Mouse (Mus musculus) lung, postnatal 0 days (tissue): ENCODE data around the gene Ssh2. TPM values are rescaled to one million over a fixed set of nuclear protein-coding genes. Genes with fewer than 3 reads are reported as not detected.
A peak's percentile ranks its signal among the peaks of the same experiment; 100 is the strongest.

Experiments used
- ATAC-seq: fragments of 200-750 bp; cut with Nextera tagmentation; 2 replicates; pipeline ENCODE4 v1.8.0; 2017; ENCODE audit warnings: moderate library complexity
- DNase-seq: peaks from one replicate; pipeline ENCODE4 v3.0.0-alpha.2; 2016; ENCODE audit warnings: low spot score
- H3K27ac ChIP-seq: fragments of 300-500 bp; sonication (generic); 2 replicates; pipeline ENCODE4 v1.5.1; 2014; ENCODE audit warnings: antibody characterized with exemption, mild to moderate bottlenecking, low read length, mixed read lengths
- H3K27me3 ChIP-seq: fragments of 300-500 bp; sonication (generic); replicated peaks from 2 replicates; pipeline ENCODE4 v1.6.1; 2014; ENCODE audit warnings: low read length, mixed read lengths; ENCODE audit not compliant: insufficient read depth
- H3K36me3 ChIP-seq: fragments of 300-500 bp; sonication (generic); 2 replicates; pipeline ENCODE4 v1.6.1; 2014; ENCODE audit warnings: low read length, mixed read lengths; ENCODE audit not compliant: insufficient read depth
- H3K4me1 ChIP-seq: fragments of 300-500 bp; sonication (generic); 2 replicates; pipeline ENCODE4 v1.6.1; 2014; ENCODE audit warnings: antibody characterized with exemption, low read depth, low read length, mixed read lengths; ENCODE audit not compliant: insufficient read depth
- H3K4me2 ChIP-seq: fragments of 300-500 bp; sonication (generic); replicated peaks from 2 replicates; pipeline ENCODE4 v1.6.1; 2014; ENCODE audit warnings: low read depth, mild to moderate bottlenecking, low read length, moderate library complexity, mixed read lengths
- H3K4me3 ChIP-seq: fragments of 300-500 bp; sonication (generic); 2 replicates; pipeline ENCODE4 v1.5.1; 2014; ENCODE audit warnings: low read depth, low read length
- H3K9ac ChIP-seq: fragments of 300-500 bp; sonication (generic); replicated peaks from 2 replicates; pipeline ENCODE4 v1.6.1; 2014; ENCODE audit warnings: low read depth, mild to moderate bottlenecking
- H3K9me3 ChIP-seq: fragments of 300-500 bp; sonication (generic); 2 replicates; pipeline ENCODE4 v1.6.1; 2016; ENCODE audit warnings: low read length, mixed read lengths
- CTCF ChIP-seq: IDR thresholded peaks from 2 replicates; pipeline ENCODE4 v1.5.1; 2016; ENCODE audit warnings: antibody characterized with exemption, mild to moderate bottlenecking
- EP300 ChIP-seq: IDR thresholded peaks from 2 replicates; pipeline ENCODE4 v1.6.1; 2016; ENCODE audit warnings: antibody characterized with exemption, mild to moderate bottlenecking, control low read depth
- WGBS: fragments of 180-500 bp; shearing (Covaris S2); extraction: QIAGEN DNeasy Blood & Tissue Kit; methylation state at CpG from one replicate; pipeline ENCODE4 v1.1.7; 2014; 5-methylcytosine and 5-hydroxymethylcytosine counted together
- polyA plus RNA-seq: library from polyadenylated mRNA; unstranded; fragments of >200 nt; fragmentation: Nextera tagmentation; extraction: Ambion mirVana; gene quantifications from 2 replicates; pipeline ENCODE4 v1.2.1, GENCODE M21; 2015

Gene Ssh2
- polyA plus RNA-seq, 1 experiment from 2014 or later: 13.2 TPM

- no peaks in the 10 kb centered on the region for H3K9me3 ChIP-seq
- no peak overlapping the region for H3K4me2 ChIP-seq
- no peak for ATAC-seq
- H3K27ac ChIP-seq: no peak overlapping the region
- TF ChIP-seq CTCF (no peak), EP300 (no peak)
- H3K4me1 ChIP-seq: no peaks in the 10 kb centered on the region
- no peaks in the 10 kb centered on the region for H3K27me3 ChIP-seq
- no peak for DNase-seq
- 57% methylated on average over 2 of the region's 2 CpGs for whole genome bisulfite sequencing
- no peak overlapping the region for H3K9ac ChIP-seq
- H3K36me3 ChIP-seq: peaks cover 11% of the 10 kb centered on the region
- no peak overlapping the region for H3K4me3 ChIP-seq
Measured at GRCm38 (mm10) chr11:77395539-77395938, 179.5 kb downstream of the Ssh2 start.

- WGBS: 44% methylated on average over 2 of the region's 2 CpGs
- Histone ChIP-seq H3K4me3 (no peak overlapping the region), H3K4me1 (no peaks in the 10 kb centered on the region), H3K27me3 (no peaks in the 10 kb centered on the region), H3K27ac (no peak overlapping the region), H3K4me2 (no peak overlapping the region), H3K36me3 (peaks cover 7% of the 10 kb centered on the region; the same call in 1 of the 2 replicates), H3K9ac (no peak overlapping the region), H3K9me3 (no peaks in the 10 kb centered on the region)
- TF ChIP-seq CTCF: no peak
- TF ChIP-seq EP300: no peak
- DNase-seq: peak; percentile 25
- ATAC-seq: no peak
Measured at GRCm38 (mm10) chr11:77402508-77402907, 186.4 kb downstream of the Ssh2 start.

GRCm38 (mm10) chr11:77406329-77406728 is 190.2 kb downstream of the Ssh2 start:
- no peaks in the 10 kb centered on the region for H3K9me3 ChIP-seq
- H3K4me3 ChIP-seq: no peak overlapping the region
- WGBS: 64% methylated on average over 2 of the region's 2 CpGs
- no peak overlapping the region for H3K27ac ChIP-seq
- no peak for TF ChIP-seq CTCF
- TF ChIP-seq EP300: no peak
- H3K9ac ChIP-seq: no peak overlapping the region
- peaks cover 9% of the 10 kb centered on the region; the same call in 1 of the 2 replicates for H3K36me3 ChIP-seq
- no peak overlapping the region for H3K4me2 ChIP-seq
- no peaks in the 10 kb centered on the region for H3K27me3 ChIP-seq
- no peak for DNase-seq
- no peak for ATAC-seq
- H3K4me1 ChIP-seq: no peaks in the 10 kb centered on the region; the same call in 1 of the 2 replicates

DNA sequence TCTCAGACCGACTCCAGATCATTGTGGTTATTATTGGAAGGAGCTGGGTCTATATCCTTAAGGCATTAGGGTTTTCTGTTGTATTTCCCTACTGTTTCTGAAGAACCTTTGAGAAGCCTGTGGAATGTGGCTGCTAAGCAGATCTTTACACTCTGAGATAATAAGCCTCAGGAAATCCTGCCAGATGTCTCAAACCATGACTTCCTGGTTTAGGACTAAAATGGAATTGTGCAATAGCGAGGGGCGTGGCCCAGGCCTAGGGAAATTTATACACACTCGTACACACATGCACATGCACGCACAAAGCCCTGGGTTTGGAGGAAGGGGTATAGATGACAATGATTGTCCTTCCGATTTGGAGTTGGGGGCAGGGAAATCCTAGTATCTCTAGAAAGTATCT is 193.8 kb downstream of the Ssh2 start:
- Histone ChIP-seq H3K27ac (peak overlapping the region; percentile 35; the same call in 1 of the 2 replicates), H3K4me2 (no peak overlapping the region), H3K4me1 (no peaks in the 10 kb centered on the region; the same call in 1 of the 2 replicates), H3K9ac (no peak overlapping the region), H3K4me3 (no peak overlapping the region), H3K36me3 (peaks cover 6% of the 10 kb centered on the region; the same call in 1 of the 2 replicates), H3K9me3 (no peaks in the 10 kb centered on the region), H3K27me3 (no peaks in the 10 kb centered on the region)
- WGBS: 49% methylated on average over 6 of the region's 6 CpGs
- TF ChIP-seq CTCF (no peak), EP300 (peak; percentile 85)
- peak; percentile 79 for ATAC-seq
- peak; percentile 87 for DNase-seq

DNA sequence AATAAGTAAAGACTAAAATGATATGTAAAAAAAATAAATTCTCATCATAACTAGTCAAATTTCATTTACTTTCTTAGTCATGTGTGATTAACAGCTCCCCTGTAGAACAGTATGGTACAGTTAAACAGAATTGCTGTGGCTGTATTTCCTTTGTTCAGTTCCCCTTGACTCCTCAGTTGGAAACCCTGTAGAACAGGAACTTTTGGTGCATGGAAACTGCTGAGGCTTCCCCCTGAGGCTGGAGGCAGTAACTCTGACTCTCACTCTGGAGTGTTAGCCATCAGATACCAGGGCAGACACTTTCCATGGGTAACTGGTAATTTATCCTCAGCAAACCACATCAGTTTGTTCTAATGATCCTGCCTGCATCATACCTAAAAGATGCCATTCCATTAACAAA is 195.2 kb downstream of the Ssh2 start:
- Histone ChIP-seq H3K4me3 (no peak overlapping the region), H3K27me3 (no peaks in the 10 kb centered on the region), H3K9me3 (no peaks in the 10 kb centered on the region), H3K27ac (no peak overlapping the region), H3K9ac (no peak overlapping the region), H3K4me1 (no peaks in the 10 kb centered on the region; the same call in 1 of the 2 replicates), H3K4me2 (no peak overlapping the region), H3K36me3 (peaks cover 6% of the 10 kb centered on the region; the same call in 1 of the 2 replicates)
- TF ChIP-seq EP300 (no peak), CTCF (no peak)
- no peak for ATAC-seq
- no peak for DNase-seq

DNA sequence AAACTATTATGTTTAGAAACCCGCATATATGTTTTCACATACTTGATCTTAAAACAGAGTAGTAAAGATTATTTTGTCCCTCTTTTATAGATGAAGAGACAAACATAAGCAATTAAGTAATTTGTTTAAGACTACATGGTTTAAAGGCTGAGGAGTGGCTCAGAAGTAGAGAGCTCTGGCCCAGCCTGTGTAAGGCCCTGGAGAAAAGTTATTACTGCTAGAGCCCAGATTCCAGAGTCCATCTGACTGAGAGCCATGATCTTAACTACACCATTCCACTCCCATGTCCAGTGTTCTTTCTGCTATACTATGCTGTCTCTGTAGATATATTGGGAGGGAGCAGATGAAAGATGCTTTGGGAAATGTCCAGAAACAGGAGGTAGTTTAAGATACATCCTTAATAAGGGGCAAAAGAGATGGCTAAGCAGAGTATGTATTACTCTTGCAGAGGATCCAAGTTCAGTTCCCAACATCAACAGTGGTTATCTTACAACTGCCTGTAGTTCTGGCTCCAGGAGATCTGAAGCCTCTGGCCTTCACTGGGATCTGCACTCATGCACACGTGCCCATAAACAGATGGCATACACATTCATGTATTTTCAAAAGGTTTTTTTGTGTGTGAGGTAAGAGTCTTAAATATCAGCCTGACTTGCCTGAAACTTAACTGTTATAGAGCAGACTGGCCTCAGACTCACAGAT is 198.2 kb downstream of the Ssh2 start:
- Histone ChIP-seq H3K27ac (no peak overlapping the region), H3K4me2 (no peak overlapping the region), H3K9me3 (no peaks in the 10 kb centered on the region), H3K9ac (no peak overlapping the region), H3K27me3 (no peaks in the 10 kb centered on the region), H3K4me3 (no peak overlapping the region), H3K36me3 (no peaks in the 10 kb centered on the region; the same call in 1 of the 2 replicates), H3K4me1 (no peaks in the 10 kb centered on the region; the same call in 1 of the 2 replicates)
- TF ChIP-seq CTCF: no peak
- no peak for TF ChIP-seq EP300
- no peak for ATAC-seq
- DNase-seq: no peak
- WGBS: 87% methylated on average over 2 of the region's 2 CpGs
